Mouse (Mus musculus) neural tube, embryonic 10.5 days (tissue): ENCODE measurements around the gene Fam198b.

ENCODE experiments used
- DNase-seq: peaks from one replicate; pipeline ENCODE4 v3.0.0-alpha.2; 2017; ENCODE audit warnings: low spot score; ENCODE audit errors: extremely low spot score

Gene Fam198b

DNA sequence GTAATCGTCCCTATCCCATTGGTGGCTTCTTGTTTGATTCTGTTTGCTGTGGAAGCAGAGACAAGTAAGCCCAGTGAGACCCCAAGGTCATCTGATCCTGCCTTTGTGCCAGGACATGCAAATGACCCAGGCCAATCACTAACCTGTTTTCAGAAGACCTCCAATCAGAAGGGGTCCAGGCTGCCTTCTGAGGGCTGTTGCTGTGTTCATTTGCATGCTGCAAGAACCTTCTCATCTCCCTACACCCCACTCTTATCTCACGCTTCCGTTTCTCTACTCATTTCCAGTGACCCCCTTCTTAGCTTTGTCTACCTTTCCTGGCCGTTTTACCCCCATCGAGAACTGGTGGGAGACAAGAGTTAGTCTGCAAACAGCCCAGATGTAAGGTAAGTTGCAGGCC lies at the start of gene Fam198b:
Gene Fam198b (plus strand): TSS at position 229 of the 400 bp plus-strand sequence.
- DNase-seq: no peak

DNA sequence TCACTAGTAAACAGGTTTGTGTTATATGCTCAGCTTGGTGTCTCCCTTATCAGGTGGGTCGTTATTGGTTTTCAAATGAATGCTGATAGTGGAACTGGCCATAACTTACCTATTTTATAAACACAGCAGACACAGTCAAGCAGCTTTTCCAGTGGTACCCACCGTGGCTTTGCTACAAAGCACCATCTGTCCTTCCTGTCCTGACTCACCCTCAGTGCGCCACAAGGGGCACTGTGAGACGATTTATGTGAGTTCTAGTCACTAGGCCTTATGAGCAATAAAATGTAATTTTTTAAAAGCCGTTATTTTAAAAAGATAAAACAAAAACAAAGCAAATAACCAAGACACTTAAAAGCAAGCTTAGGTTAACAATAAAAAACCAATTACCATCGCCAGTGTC lies 45.6 kb upstream of the Fam198b start:
- no peak for DNase-seq

DNA sequence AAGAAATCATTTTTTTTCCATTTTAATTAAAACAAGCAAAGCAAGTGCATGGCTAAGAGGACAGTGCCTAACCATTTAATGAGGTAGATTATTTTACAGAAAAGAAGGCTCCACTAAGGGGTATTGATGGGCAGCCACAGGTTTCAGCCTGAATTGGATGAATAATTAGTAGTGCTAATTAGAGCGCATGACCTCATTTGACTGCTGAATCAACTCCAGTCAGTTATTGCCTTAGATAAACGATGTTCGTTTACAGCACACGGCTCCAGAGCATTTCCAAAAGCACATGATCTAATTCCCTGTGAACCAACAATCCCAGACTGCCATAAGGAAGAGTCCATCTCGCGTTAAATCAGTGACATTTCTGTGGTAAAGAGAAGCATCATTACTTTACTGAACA lies 42.9 kb upstream of the Fam198b start:
- DNase-seq: no peak

- peak; percentile 63 for DNase-seq
Measured at GRCm38 (mm10) chr3:79842165-79842564, 42.2 kb upstream of the Fam198b start.

GRCm38 (mm10) chr3:79842616-79843016 lies 41.7 kb upstream of the Fam198b start:
- peak; percentile 74 for DNase-seq

GRCm38 (mm10) chr3:79843999-79844398 lies 40.3 kb upstream of the Fam198b start:
- no peak for DNase-seq

- no peak for DNase-seq
Measured at GRCm38 (mm10) chr3:79846633-79847032, 37.7 kb upstream of the Fam198b start.

- no peak for DNase-seq
Measured at GRCm38 (mm10) chr3:79848841-79849240, 35.5 kb upstream of the Fam198b start.

DNA sequence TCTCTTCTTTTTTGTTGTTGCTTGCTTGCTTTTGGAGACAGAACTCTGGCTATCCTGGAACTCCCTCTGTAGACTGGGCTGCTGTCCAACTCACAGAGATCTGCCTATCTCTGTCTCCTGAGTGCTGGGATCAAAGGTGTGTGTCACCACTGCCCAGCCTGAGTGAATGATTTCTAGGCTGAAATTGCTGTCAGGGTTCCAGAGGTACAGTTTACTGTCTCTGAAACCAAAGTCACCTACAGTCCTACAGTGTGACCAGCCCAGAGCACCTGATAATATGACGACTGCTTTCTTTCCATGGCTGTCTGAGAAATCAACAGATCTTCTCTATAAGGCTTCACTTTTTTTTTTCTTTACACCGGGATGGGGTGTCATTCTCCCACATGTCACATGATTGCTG lies 34.7 kb upstream of the Fam198b start:
- no peak for DNase-seq

DNA sequence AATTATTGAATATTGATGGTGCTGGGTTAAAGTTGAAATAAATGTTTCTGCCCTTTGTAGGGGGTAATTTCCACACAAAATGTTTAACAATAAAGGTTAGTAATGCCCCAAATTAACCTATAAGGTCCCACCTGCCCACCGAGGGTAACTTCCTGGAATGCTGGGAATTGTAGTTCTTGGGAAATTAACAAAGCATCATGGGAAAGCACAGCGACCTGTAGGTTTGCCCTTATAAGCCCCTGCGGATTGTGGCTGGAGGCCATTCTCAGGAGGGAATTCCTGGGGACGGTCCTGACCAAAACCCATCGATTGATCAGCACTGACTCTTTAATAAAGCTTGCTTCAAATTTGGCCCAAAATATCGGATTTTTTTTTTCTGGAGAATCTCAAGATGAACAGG lies 33.7 kb upstream of the Fam198b start:
- no peak for DNase-seq

DNA sequence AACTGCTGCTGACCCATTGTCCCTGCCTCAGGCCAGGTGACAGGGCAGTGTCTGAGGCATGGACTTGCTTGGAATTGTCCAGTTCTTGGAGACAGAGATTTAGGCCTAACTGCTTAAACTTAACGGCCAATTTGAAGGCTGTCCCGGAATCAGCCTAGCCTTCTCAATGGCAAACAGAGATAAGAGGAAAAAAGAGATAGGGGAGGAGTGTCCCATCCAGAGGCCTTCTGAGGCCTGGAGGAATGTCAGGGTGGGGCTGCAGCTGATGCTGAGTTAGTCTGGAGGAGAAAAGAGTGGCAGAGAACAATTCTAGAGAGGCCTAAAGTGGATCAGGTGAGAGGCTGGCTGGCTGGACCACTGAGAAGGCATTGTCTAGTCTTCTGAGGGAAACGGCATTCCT lies 32.2 kb upstream of the Fam198b start:
- DNase-seq: no peak

DNA sequence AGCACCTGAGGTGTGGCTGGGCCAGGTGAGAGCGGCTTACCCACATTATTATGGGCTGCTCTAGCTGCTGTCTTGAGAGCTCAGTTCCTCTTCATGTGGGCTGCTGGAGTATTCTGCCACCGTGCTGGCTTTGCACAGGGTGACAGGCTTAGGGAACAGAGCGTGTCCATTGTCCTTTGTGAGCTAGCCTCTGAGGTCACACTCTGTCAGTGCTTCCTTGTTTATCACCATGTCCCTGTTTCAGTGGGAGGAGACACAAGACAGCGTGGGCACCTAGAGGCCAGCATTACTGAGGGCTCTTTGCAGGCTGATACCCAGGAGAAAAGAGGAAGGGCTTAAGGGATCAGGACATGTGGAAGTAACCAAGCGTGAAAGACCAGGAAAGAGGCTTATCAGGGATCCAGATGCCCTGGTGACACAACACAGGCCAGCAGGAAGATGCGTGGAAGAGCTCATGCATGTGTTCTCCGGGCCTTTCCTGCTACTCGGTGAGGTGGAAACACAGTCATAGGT lies 31.6 kb upstream of the Fam198b start, which contains the start of gene Tmem144:
Gene Tmem144 (minus strand): TSS at position 120 of the 513 bp plus-strand sequence.
- DNase-seq: no peak

- DNase-seq: no peak
Measured at GRCm38 (mm10) chr3:79857780-79858179, 26.6 kb upstream of the Fam198b start.

DNA sequence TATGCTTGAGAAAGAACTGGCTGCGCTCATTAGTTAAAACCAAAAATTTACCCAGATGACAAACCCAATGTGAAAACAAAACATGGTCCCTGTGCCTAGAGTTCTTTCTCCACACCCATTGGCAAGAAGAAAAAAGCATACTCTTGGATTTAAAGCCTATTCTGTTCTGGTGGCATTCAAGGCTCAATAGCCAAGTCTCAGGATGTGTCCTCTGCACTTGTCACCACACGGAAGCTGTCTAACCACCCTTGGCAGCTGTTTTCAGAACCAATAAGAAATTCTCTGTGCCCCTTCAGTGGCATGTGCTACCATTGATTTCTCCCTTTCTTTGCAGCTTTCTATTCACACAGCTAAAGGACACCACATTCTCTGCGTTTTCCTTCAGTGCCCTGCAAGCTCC lies 26.1 kb upstream of the Fam198b start:
- DNase-seq: no peak

- no peak for DNase-seq
Measured at GRCm38 (mm10) chr3:79864824-79865223, 19.5 kb upstream of the Fam198b start.

- no peak for DNase-seq
Measured at GRCm38 (mm10) chr3:79866089-79866488, 18.2 kb upstream of the Fam198b start.

DNA sequence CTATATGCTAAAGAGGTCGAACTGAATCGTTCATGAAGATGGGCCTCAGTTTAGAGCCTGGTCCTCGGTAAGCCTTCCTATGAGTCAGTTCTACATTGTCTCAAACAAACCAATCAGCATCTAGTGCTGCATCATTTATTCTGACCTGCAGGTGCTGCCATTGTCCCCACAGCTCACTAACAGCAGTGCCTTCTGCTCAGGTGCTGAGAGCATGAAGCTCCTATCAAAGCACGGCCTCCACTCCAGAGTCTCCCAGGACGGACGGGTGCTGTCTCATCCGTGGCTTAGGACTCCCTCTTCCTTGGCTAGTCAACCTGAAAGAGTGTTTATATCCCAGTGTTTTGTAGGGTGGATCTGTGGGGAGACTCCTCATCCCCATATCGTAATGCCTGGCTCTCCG lies 17.8 kb upstream of the Fam198b start:
- no peak for DNase-seq

DNA sequence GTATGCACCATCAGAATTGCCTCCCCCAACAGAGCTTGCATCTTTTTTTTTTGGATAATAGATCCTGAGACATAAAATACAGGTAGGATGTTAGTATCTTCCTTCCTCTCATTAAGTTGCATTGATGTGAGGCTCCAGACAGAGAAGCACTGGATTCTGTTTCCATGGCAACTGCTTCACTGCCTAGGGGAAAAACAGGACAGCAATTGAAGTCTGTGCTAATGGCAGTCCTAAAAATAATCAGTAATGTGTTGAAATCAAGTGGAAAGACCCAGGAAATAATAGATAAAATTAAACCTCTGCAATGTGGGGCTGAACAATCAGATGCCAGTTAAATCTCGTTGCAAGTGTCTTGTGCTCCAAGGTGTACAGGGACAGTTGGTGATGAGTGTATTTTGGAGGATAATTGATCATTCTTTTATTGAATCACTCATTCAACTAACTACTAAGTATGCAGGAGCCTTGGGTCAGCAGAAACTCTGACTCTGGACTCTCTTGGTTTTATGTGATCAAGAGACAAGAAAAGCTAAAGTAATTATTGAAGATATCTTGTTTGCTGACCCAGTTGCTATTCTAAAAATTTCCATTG lies 17.1 kb upstream of the Fam198b start:
- no peak for DNase-seq

DNA sequence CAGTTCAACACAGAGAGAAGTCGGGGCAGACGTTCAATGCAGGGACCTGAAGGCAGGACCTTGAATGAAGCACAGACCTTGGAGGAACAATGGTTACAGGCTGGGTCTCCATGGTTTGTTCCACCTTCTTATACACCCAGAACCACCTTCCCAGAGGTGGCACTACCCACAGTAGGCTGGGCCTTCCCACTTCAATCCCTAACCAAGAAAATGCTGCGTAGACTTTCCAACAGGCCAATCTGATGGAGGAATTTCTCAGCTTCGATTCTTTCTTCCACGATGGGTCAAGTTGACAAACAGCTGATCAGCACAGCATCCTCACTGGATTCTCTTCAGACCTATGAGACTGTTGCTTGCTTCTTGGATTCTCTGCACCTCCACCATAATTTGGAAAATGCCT lies 8.9 kb upstream of the Fam198b start:
- DNase-seq: no peak

GRCm38 (mm10) chr3:79878350-79878749 lies 6.0 kb upstream of the Fam198b start:
- no peak for DNase-seq

DNA sequence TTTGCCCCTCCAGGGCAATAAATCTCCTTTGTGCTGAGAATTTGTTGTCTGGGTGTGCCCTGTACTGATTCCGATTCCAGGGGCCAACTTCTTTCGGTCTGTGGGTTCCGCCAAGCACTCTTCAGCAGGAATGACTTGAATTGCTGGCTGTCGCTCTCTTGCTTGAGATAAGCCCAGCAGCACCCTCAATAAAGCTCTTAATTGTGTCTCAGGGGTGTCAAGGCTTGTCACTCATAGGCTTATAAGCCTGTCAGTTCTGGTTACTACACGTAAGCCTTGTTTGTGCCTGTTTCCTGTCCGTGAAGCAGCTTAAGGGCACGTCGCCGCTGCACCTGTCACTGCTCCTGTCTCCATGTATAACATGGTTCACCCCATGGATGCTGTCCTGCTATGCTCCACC lies 5.1 kb upstream of the Fam198b start:
- no peak for DNase-seq

- no peak for DNase-seq
Measured at GRCm38 (mm10) chr3:79881645-79882044, 2.7 kb upstream of the Fam198b start.

DNA sequence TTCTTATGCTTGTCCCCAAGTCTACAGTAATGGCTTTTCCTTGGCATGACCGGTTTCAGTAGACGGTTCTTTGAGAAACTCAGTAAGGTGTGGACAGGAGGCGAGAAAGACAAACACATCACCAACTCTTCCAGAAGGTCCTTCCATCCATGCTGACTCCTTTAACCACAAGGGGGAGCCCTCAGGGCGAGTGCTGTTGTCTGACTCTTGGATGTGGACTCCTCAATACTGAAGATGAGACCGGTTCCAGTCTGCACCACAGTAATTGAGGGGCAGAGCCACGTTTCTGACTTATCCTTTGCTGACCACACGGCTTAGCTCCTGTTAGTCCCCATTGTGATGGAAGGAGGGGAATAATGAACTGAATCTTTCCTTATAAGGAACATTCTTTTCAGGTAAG lies 1.2 kb upstream of the Fam198b start:
- DNase-seq: peak; percentile 69

- DNase-seq: peak; percentile 66
Measured at GRCm38 (mm10) chr3:79884761-79885189, 442 bp downstream of the Fam198b start.
